Mouse (Mus musculus) midbrain, embryonic 13.5 days (tissue): ENCODE results near the gene Arfrp1. TPM values are rescaled to one million over a fixed set of nuclear protein-coding genes. Genes with fewer than 3 reads are reported as not detected.

Experiments used
- ATAC-seq: fragments of 200-750 bp; cut with Nextera tagmentation; 2 replicates; pipeline ENCODE4 v1.8.0; 2017; ENCODE audit warnings: mild to moderate bottlenecking, moderate TSS enrichment, moderate library complexity
- H3K27ac ChIP-seq: fragments of 300-500 bp; sonication (generic); 2 replicates; pipeline ENCODE4 v1.5.1; 2015; ENCODE audit warnings: inconsistent platforms, mild to moderate bottlenecking, moderate library complexity
- H3K27me3 ChIP-seq: fragments of 300-500 bp; sonication (generic); 2 replicates; pipeline ENCODE4 v1.6.1; 2015; ENCODE audit warnings: mild to moderate bottlenecking, inconsistent platforms
- H3K36me3 ChIP-seq: fragments of 300-500 bp; sonication (generic); 2 replicates; pipeline ENCODE4 v1.6.1; 2015; ENCODE audit warnings: mild to moderate bottlenecking, inconsistent platforms
- H3K4me1 ChIP-seq: fragments of 300-500 bp; sonication (generic); replicated peaks from 2 replicates; pipeline ENCODE4 v1.6.1; 2015; ENCODE audit warnings: inconsistent platforms
- H3K4me2 ChIP-seq: fragments of 300-500 bp; sonication (generic); replicated peaks from 2 replicates; pipeline ENCODE4 v1.6.1; 2015; ENCODE audit warnings: moderate library complexity, mild to moderate bottlenecking, inconsistent platforms
- H3K4me3 ChIP-seq: fragments of 300-500 bp; sonication (generic); replicated peaks from 2 replicates; pipeline ENCODE4 v1.5.1; 2015; ENCODE audit warnings: mild to moderate bottlenecking, inconsistent platforms
- H3K9ac ChIP-seq: fragments of 300-500 bp; sonication (generic); replicated peaks from 2 replicates; pipeline ENCODE4 v1.6.1; 2015; ENCODE audit warnings: mild to moderate bottlenecking, inconsistent platforms
- H3K9me3 ChIP-seq: fragments of 300-500 bp; sonication (generic); 2 replicates; pipeline ENCODE4 v1.6.1; 2016; ENCODE audit warnings: mild to moderate bottlenecking, inconsistent platforms
- WGBS: fragments of 180-500 bp; shearing (Covaris S2); methylation state at CpG from one replicate; pipeline ENCODE4 v1.1.7; 2015; 5-methylcytosine and 5-hydroxymethylcytosine counted together
- polyA plus RNA-seq: library from polyadenylated mRNA; unstranded; fragments of >200 nt; fragmentation: Nextera tagmentation; extraction: Ambion mirVana; gene quantifications from 2 replicates; pipeline ENCODE4 v1.2.1, GENCODE M21; 2015

Arfrp1 gene
- polyA plus RNA-seq, 1 experiment from 2014 or later, result 95.9 TPM

DNA sequence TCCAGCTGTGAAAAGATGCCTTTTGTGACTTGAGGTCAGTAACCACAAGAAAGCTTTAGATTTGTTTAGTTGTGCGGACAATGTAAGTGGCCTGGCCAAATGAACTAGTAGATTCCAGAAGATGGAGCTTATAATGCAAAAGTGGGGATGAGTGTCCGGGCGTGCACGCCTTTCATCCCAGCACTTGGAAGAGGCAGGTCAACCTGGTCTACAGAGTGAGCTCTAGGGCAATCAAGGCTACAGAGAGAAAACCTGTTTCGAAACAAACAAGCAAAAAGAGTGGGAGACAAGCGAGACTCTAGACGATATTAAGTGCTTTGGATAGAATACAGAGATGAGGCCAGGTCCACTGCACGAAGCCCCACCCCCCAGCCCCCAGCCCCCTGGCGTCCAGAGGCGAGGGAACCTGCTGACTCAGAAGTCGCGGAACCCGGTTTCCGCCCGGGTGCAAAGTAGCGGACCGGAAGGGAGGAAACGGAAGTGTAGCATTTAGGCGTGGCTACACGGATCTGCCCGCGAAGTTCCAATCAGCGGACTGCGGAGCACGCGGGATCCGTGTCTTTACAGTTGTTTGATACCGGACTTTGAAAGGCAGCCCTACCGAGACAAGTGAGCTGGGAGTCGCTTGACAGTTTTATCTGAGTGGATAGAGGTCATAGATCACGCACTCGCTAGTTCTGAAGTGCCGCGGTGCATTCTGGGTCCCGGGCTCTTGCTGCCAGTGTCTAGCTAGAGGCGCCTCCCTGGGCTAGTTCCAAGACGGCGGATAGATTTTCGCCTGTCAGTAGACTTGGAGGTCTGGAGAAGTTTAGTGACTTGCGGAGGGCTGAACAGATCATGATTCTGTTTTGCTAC, 45.7 kb downstream of the Arfrp1 start, which contains the start of gene Rtel1:
Gene Rtel1, plus strand, starts transcription at position 492 of the 855 bp plus-strand sequence.
- Histone ChIP-seq H3K4me2 (peak within 1 kb of the TSS; percentile 75), H3K4me1 (peaks cover 19% of the 10 kb centered on the region), H3K27me3 (peaks cover 14% of the 10 kb centered on the region; the same call in 1 of the 2 replicates), H3K36me3 (peaks cover 25% of the 10 kb centered on the region), H3K4me3 (peak within 1 kb of the TSS; percentile 66), H3K9ac (peak within 1 kb of the TSS; percentile 65), H3K9me3 (no peaks in the 10 kb centered on the region), H3K27ac (peak within 1 kb of the TSS; percentile 75)
- WGBS, result 6% methylated on average over 40 of the region's 40 CpGs
- ATAC-seq, result peak; percentile 95

DNA sequence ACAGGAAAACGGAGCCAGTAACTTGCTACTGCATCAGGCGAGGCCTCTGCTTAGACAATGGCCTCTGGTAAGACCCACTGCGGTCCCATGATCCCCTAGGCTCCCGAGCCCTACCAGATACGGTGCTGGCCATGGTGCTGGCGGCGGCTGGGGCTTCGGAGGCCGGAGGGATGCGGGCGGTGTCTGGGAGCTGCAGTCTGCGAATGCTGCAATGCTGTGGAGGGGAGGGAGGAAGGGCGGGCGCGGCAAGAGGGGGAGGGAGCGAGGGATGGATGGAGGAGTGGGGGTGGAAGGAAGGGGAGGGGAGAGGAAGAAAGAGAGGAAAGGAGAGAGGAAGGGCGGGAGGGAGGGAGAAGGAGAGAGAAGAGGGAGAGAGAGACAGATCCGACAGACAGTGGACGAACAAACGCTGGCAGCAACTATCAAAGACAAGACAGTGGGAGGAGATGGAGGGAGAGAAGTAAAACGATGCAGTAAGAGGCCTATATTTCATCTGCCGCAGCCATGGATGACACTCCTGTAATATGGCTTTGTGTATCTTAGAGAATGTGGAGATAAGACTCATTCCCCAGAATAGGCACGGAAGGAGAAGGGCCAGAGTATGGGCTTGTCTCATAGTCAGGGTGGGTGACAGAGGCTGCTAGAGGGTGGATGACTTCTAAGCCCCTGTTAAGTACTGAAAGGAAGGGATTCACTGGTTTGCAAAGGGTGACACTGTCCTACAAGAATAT, 51.0 kb downstream of the Arfrp1 start, which contains the start of gene Stmn3:
Gene Stmn3, minus strand, starts transcription at position 421 of the 731 bp plus-strand sequence.
- Histone ChIP-seq H3K9ac (peak within 1 kb of the TSS; percentile 96), H3K36me3 (no peaks in the 10 kb centered on the region), H3K4me3 (peak within 1 kb of the TSS; percentile 89), H3K27me3 (peaks cover 14% of the 10 kb centered on the region; the same call in 1 of the 2 replicates), H3K9me3 (no peaks in the 10 kb centered on the region), H3K4me1 (peaks cover 37% of the 10 kb centered on the region), H3K27ac (peak within 1 kb of the TSS; percentile 96), H3K4me2 (peak within 1 kb of the TSS; percentile 77)
- WGBS, result 3% methylated on average over 23 of the region's 23 CpGs
- ATAC-seq, result peak; percentile 93

DNA sequence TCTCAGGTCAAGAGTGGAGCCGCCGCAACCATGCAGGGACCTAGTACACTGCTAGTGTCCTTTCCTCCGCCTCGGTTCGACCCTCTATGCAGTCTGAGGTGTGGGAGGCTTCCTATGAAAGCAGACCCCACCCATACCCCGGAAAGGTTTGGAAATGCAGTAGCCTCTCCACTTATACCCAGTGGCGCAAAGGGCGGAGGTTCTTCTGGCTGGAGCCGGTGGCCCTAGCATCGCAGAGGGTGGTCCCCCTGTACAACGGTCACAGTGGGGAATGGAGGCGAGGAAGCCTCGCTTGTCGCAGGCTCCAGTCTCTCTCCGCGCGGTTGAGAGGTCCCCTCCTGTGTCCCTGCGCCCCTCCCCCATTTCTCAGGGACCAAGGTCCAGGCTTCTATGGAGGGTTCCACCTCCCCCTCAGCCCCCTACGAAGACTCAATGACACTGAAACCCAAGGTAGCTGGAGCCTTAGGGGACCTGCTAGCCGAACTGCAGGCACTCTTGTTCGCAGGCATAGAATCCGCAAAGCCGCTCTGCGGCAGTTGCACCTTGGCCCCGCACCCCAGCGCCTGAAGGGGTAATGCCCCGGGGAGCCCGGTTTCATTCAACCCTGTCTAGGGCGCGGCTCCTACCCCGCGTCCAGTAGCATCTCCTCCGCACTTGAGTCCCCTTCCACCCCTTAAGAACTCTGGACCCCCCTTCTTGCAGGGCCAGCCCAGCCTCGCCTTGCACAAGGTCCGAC, 51.7 kb downstream of the Arfrp1 start:
- Histone ChIP-seq H3K9ac (peak overlapping the region; percentile 96), H3K4me3 (peak overlapping the region; percentile 89), H3K27ac (peak overlapping the region; percentile 96), H3K4me1 (peaks cover 33% of the 10 kb centered on the region), H3K36me3 (peaks cover 7% of the 10 kb centered on the region), H3K27me3 (peaks cover 14% of the 10 kb centered on the region; the same call in 1 of the 2 replicates), H3K4me2 (peak overlapping the region; percentile 77), H3K9me3 (no peaks in the 10 kb centered on the region)
- WGBS, result under 1% methylated on average over 35 of the region's 35 CpGs
- peak; percentile 87 for ATAC-seq

DNA sequence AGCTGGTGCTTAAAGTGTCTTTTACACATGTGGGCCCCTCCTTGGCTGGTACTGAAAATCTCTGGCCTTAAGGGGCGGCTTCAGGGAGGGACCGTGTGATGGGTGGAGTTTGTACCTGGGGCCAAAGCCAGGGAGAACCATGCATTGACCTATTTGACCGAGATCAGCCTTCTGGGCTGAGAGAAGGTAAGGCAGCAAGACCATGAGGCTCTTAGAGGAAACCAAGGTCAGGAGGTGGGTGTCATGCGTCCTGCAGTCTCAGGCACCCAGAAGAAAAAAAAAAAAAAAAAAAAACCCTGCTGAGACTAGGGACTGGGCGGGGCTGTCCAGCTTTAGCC, 52.2 kb downstream of the Arfrp1 start:
- Histone ChIP-seq H3K9me3 (no peaks in the 10 kb centered on the region), H3K27me3 (peaks cover 14% of the 10 kb centered on the region; the same call in 1 of the 2 replicates), H3K4me1 (peaks cover 33% of the 10 kb centered on the region), H3K4me3 (peak overlapping the region; percentile 89), H3K9ac (peak overlapping the region; percentile 96), H3K27ac (peak overlapping the region; percentile 96), H3K36me3 (peaks cover 12% of the 10 kb centered on the region), H3K4me2 (peak overlapping the region; percentile 77)
- WGBS, result 9% methylated on average over 5 of the region's 5 CpGs
- ATAC-seq, result peak; percentile 1; the same call in 1 of the 2 replicates

DNA sequence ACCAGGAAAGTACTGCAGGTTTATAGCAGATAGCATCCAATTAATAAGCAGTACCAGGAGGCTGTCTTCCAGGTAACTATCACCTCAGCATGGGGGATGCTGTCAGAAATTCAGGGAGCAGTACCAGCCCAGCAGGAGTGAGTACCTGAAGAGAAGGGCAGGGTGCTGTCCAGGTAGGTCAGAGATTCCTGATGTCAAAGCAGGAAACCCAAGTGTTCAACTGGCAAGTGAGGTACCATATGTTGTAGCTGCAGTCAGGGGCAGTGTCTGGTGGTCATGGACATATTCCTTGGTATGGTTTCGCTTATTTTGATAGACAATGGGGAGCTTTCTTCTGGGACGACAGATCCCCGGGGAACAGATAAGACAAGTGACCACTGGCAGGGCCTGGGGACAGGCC, 52.8 kb downstream of the Arfrp1 start:
- Histone ChIP-seq H3K27ac (0 out of 2 replicates have a peak overlapping the region, but pooled peaks have one; percentile 96), H3K36me3 (peaks cover 17% of the 10 kb centered on the region), H3K4me1 (peaks cover 36% of the 10 kb centered on the region), H3K4me2 (peak overlapping the region; percentile 77), H3K27me3 (peaks cover 14% of the 10 kb centered on the region; the same call in 1 of the 2 replicates), H3K9ac (peak overlapping the region; percentile 96), H3K4me3 (peak overlapping the region; percentile 89), H3K9me3 (no peaks in the 10 kb centered on the region)
- WGBS, result 59% methylated on average over 3 of the region's 3 CpGs
- no peak for ATAC-seq

Other genes starting within 250 kb of the Arfrp1 start
- 44.0 and 47.3 TPM in 2 replicates for gene Kcnq2, start 230.1 kb downstream of the Arfrp1 start, polyA plus RNA-seq
- gene Eef1a2, start 208.4 kb downstream of the Arfrp1 start, polyA plus RNA-seq, result 3.5 and 3.8 TPM in 2 replicates
- 470 and 482 TPM in 2 replicates for gene Ppdpf, start 178.2 kb downstream of the Arfrp1 start, polyA plus RNA-seq
- not detected in 2 replicates for gene Ptk6, start 162.6 kb downstream of the Arfrp1 start, polyA plus RNA-seq
- gene Srms, start 152.2 kb downstream of the Arfrp1 start, polyA plus RNA-seq, result 0.10 TPM in 1 of 2 replicates, not detected in the other
- gene Fndc11, start 145.4 kb downstream of the Arfrp1 start, polyA plus RNA-seq, result 0.13 TPM in 1 of 2 replicates, not detected in the other
- gene Helz2, start 123.4 kb downstream of the Arfrp1 start, polyA plus RNA-seq, result 0.34 TPM in 2 replicates
- 19.7 and 19.9 TPM in 2 replicates for gene Gmeb2, start 77.4 kb downstream of the Arfrp1 start, polyA plus RNA-seq
- gene Stmn3, start 50.9 kb downstream of the Arfrp1 start, polyA plus RNA-seq, result 996 and 1,042 TPM in 2 replicates
- gene Rtel1, start 45.7 kb downstream of the Arfrp1 start, polyA plus RNA-seq, result 33.6 and 40.6 TPM in 2 replicates
- gene Zgpat, start 476 bp downstream of the Arfrp1 start, polyA plus RNA-seq, result 71.5 and 78.5 TPM in 2 replicates
- 42.1 and 46.7 TPM in 2 replicates for gene Lime1, start 14.7 kb upstream of the Arfrp1 start, polyA plus RNA-seq
- gene Zbtb46, start 94.0 kb upstream of the Arfrp1 start, polyA plus RNA-seq, result 24.1 and 24.3 TPM in 2 replicates
- not detected in 2 replicates for gene Abhd16b, start 127.8 kb upstream of the Arfrp1 start, polyA plus RNA-seq
- 116 and 121 TPM in 2 replicates for gene Tpd52l2, start 131.7 kb upstream of the Arfrp1 start, polyA plus RNA-seq
- 198 and 209 TPM in 2 replicates for gene Dnajc5, start 155.1 kb upstream of the Arfrp1 start, polyA plus RNA-seq
- gene Uckl1, start 219.5 kb upstream of the Arfrp1 start, polyA plus RNA-seq, result 71.2 and 82.5 TPM in 2 replicates
- 71.7 and 72.8 TPM in 2 replicates for gene Prpf6, start 226.5 kb upstream of the Arfrp1 start, polyA plus RNA-seq
- 68.1 and 70.2 TPM in 2 replicates for gene Zfp512b, start 227.4 kb upstream of the Arfrp1 start, polyA plus RNA-seq
- 171 and 176 TPM in 2 replicates for gene Samd10, start 233.8 kb upstream of the Arfrp1 start, polyA plus RNA-seq